Mouse (Mus musculus): ENCODE data around the gene Isy1. TPM values are rescaled to one million over a fixed set of nuclear protein-coding genes. Genes with fewer than 3 reads are reported as not detected.

Isy1 gene
- 10 to 100 TPM; 93.5 to 99.4 TPM for total RNA-seq (2023)

DNA sequence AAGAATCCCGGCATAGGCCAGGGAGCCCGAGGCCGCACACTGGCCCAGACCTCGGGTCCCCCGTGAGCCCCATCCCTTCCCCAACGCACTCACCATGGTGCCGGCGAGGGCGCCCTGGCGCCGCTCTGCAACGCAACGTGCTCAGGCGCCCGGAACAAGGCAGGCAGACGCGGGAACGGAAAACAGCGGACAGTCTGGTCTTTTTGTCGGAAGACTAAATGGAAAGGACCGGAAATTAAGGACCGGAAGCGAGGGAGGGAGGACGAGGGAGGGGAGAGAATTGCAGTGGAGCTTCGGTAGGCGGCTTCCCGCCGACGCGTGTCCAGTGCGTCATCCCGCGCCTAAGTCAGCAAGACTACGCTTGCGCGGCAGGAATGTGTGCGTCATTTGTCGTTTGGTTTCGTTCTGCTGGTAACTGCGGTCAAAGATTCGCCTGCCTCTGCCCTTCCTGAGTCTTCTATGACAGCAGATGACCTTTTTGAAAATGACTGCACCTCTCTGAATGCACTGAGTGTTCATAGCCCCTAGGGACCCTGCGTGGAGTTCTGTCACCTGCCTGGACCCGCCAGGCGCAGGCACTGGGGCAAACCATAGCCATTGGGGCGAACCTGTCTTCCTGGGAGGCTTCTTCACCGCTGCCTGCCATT lies at the start of gene Isy1:
Isy1 (minus strand) TSS at position 248 of the 647 bp plus-strand sequence.

DNA sequence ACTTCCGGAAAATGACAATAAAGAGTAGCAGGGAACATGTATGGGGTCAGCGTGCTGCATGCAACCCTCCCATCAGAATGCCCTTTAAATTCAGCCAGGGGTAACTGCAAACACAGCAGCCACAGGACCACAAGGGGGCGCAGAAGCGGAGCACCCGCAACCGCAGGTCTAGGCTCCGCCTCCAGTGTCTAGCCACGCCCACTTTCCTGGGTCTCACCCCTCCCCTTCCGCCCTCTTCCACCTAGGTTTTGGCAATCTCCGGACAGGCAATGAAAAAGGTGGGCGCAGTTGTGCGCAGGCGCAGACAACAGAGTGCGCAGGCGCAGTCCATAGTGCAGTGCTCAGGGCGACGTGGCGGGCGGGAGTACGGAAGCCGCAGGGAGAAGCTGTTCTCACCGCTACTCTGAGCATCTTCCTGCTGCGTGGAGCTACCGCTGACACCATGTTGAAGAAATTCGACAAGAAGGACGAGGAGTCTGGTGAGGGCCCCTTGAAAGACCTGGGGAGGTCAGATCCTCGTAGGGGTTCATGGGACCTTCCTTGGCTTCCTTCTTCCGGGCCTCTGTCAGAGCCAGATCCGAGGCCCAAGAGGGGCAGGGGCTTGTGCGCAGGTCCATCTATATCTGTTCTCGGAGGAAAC lies 49.1 kb upstream of the Isy1 start, which contains the start of gene Copg1:
Copg1 (plus strand) TSS at position 221 of the 640 bp plus-strand sequence.

DNA sequence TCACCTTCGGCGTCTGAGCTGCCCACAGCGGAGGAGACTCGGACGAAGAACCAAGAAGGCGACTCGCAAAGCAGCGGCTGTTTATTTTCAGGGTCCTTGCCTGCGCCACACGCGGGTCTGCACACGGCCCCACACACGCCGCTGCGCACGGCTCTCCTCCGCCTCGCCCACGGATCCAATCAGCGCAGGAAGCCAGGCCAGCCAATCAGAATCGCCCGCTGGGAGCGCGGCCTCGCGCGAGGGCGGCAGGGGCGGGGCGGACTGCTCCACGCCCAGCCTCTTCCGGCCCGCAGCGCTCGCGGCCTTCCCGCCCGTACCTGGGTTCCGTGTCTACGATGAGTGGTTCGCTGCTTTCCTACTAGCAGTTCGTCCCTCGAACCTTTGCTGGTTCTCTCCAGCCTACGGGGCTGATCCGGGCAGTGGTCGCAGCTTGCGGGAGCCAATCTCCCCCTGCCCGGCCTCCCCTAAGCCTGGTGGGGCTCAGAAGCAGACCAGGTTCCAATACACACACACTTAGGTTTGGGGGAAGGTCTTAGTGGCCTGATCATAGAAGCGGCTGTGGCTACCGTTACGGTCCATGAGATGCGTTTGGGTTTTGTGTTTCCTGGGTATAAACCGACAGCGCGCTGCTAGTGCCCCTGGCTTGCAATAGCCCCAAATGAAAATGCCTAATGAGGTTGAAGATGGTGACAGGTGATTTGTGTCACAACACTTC lies 12.5 kb upstream of the Isy1 start, which contains the start of gene Cnbp:
Cnbp (minus strand) TSS at position 207 of the 715 bp plus-strand sequence.

DNA sequence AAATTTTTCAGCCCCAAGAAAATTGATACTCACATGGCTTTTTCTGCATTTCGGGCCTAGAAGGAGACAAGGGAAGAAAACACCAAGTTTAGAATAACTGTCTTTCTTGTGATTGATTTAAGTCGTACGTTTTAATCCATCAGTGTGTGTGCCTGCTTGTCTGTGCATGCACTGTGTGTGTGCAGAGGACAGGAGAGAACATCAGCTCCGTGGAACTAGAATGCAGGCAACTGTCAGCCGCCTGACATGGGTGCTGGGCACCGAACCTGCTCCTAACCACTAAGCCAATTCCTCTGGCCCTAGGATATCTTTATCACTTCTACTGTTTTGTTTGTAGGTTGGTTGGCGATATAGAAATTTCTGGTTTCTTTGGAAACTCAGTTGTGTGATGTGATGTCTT lies 2.9 kb downstream of the Isy1 start, which contains the start of gene Gm45140:
Gm45140 (minus strand) TSS at position 101 of the 400 bp plus-strand sequence.

DNA sequence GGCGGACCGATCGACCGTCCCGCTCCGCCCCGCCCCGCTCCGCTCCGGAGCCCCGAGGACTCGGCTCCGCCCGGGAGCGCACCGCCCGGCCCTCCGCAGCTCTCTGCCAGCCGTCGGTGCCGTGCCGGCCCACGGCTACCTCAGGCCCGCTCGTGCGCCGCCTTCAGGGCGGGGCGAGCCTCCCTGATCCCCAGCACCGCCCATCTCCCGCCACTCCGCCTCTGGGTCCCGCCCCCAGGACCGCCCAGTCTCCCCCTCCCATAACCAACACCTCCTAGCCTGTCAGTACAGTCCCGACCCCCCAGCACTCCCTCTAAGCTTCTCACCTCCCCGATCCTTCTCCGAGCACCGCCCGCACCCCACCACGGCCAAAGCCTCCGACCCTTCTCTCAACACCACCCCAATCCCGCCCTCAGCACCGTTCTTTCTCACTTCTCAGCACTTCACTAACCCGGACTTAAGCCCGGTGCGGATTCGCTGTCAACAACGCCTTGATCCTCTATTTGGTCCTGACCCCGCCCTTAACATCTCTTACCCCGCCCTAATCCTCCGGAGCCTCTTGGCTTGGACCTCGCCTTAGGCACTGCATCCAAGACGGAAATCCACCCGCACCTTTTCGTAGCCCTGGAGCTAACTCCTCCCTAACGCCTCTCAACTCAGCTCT lies 26.8 kb downstream of the Isy1 start, which contains the start of gene Rab43:
Rab43 (minus strand) TSS at position 490 of the 664 bp plus-strand sequence.

DNA sequence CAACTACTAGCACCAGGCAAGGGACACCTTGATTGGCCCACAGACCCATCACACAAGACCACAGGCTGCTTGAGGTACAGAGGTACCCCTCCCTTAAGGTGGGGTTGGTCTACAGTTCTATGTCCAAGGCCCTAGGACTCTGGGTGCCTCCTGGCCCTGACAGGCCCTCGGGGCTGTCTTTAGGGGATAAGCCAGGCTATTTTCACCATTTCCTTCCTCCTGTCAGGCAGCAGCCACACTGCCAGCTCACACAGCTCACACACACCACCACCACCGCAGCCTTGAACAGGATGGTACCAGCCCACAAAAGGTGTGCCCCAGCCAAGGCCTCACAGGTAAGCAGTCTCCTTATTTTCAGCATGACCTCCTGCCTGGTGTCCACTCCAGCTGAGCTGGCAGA lies 60.8 kb downstream of the Isy1 start, which contains the start of gene Gp9:
Gp9 (plus strand) TSS at position 231 of the 400 bp plus-strand sequence.

Other genes with a start within 250 kb of the Isy1 start
- gene Prokr1, start 248.1 kb downstream of the Isy1 start, total RNA-seq (2023), result under 1 TPM in 1 of 2 experiments, not detected in 1; 0.35 TPM
- gene Aplf, start 166.6 kb downstream of the Isy1 start, total RNA-seq (2023), result 1 to 10 TPM; 7.0 to 7.1 TPM
- gene Efcc1, start 107.9 kb downstream of the Isy1 start, total RNA-seq (2023), result not detected
- not detected for gene Gp9, start 60.7 kb downstream of the Isy1 start, total RNA-seq (2023)
- 10 to 100 TPM; 52.1 to 62.9 TPM for gene Rab43, start 26.6 kb downstream of the Isy1 start, total RNA-seq (2023)
- gene Gm45140, start 3.0 kb downstream of the Isy1 start, total RNA-seq (2023), result 1 to 10 TPM; 2.7 to 4.4 TPM
- gene Cnbp, start 12.3 kb upstream of the Isy1 start, total RNA-seq (2023), result 100 to 1,000 TPM; 581 to 583 TPM
- 100 to 1,000 TPM; 149 to 152 TPM for gene Copg1, start 49.0 kb upstream of the Isy1 start, total RNA-seq (2023)
- 100 to 1,000 TPM in 1 of 2 experiments, 10 to 100 TPM in 1; 97.8 to 121 TPM for gene Hmces, start 75.1 kb upstream of the Isy1 start, total RNA-seq (2023)
- 1 to 10 TPM in 1 of 2 experiments, under 1 TPM in 1; 0.77 to 1.7 TPM for gene H1fx, start 142.8 kb upstream of the Isy1 start, total RNA-seq (2023)
- 100 to 1,000 TPM; 162 to 168 TPM for gene Rab7, start 206.5 kb upstream of the Isy1 start, total RNA-seq (2023)
- gene Rpn1, start 245.7 kb upstream of the Isy1 start, total RNA-seq (2023), result 100 to 1,000 TPM; 133 to 137 TPM

Data from B cell, adult 67 days (primary cell).